Mouse (Mus musculus): ENCODE results near the gene Oxld1.

- TF ChIP-seq CTCF (IDR thresholded peaks at IDR 0.05; ENCODE audit: low read depth) (no peak), EP300 (IDR thresholded peaks at IDR 0.05; ENCODE audit: low read depth) (no peak)
These were observed 19.9 kb downstream of the Oxld1 start for GRCm38 (mm10) chr11:120437857-120438385.
